Mouse (Mus musculus) lung, postnatal 0 days (tissue): ENCODE measurements around the gene Phf11c.
"Not testable (repeated sequence)": the region's sequence is repeated elsewhere in the genome, so short reads cannot be mapped to it uniquely, and the experiment has no call there.

ENCODE experiments used
- CTCF ChIP-seq: IDR thresholded peaks from 2 replicates; pipeline ENCODE4 v1.5.1; 2016; ENCODE audit warnings: antibody characterized with exemption, mild to moderate bottlenecking
- EP300 ChIP-seq: IDR thresholded peaks from 2 replicates; pipeline ENCODE4 v1.6.1; 2016; ENCODE audit warnings: antibody characterized with exemption, mild to moderate bottlenecking, control low read depth

- TF ChIP-seq CTCF, result peak; percentile 54
- TF ChIP-seq EP300, result not testable (repeated sequence)
Observed at GRCm38 (mm10) chr14:59390181-59390580, 5.0 kb downstream of the Phf11c start.
